Mouse (Mus musculus) gastrocnemius, postnatal 36 days (tissue): Measurements from ENCODE around the gene Sipa1l1. TPM values are rescaled to one million over a fixed set of nuclear protein-coding genes. Genes with fewer than 3 reads are reported as not detected.
"Not testable (repeated sequence)": the region's sequence is repeated elsewhere in the genome, so short reads cannot be mapped to it uniquely, and the experiment has no call there.

Source experiments
- DNase-seq, 2 experiments: peaks; one replicate each; pipeline ENCODE4 v3.0.0; 2022
- intact Hi-C: fragments of 180-260 bp; cut with DNase I; formaldehyde crosslinking; loops from one replicate; pipeline ENCODE4 v1.15.1; 2025
- total RNA-seq, 2 experiments: library from RNA; stranded (reverse); gene quantifications; 2 replicates each; pipeline ENCODE4 v1.2.3; 2021

The Sipa1l1 gene
- total RNA-seq, 2 experiments from 2014 or later, result 7.7 to 8.0 TPM

- DNase-seq, result no peak
- intact Hi-C loops, result loop anchor here (5.0 kb wide), 1 partner anchor 296 kb away; no protein-coding TSS in a partner anchor
These were observed 2.5 kb downstream of the Sipa1l1 start for GRCm38 (mm10) chr12:82171591-82171990.

- intact Hi-C loops, result loop anchor here (5.0 kb wide), 1 partner anchor 294 kb away; no protein-coding TSS in a partner anchor
- no peak for DNase-seq
These were observed 4.5 kb downstream of the Sipa1l1 start for GRCm38 (mm10) chr12:82173623-82174022.

GRCm38 (mm10) chr12:82175709-82176108, 6.6 kb downstream of the Sipa1l1 start:
- no peak for DNase-seq
- intact Hi-C loops, result no loop called here

DNA sequence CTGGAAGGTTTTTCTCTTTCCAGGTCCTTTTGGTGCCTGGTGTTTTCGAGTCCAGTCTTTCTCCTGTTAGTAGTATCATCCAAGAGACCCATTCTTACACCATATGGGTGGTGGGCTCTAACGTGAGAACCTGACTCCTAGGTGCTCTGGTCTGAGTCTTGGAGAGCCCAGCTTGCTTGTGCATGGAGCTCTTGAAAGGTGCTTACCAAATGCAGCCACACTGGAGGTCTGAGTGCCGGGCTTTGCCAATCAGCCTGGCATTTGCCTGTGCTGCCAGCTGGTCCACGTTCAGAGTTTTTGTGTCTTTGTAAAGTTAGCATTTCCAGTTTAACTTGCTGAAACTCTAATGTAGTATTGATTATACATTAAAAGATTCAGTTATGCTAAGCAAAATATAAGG, 9.5 kb downstream of the Sipa1l1 start:
- no peak for DNase-seq
- intact Hi-C loops, result no loop called here

DNA sequence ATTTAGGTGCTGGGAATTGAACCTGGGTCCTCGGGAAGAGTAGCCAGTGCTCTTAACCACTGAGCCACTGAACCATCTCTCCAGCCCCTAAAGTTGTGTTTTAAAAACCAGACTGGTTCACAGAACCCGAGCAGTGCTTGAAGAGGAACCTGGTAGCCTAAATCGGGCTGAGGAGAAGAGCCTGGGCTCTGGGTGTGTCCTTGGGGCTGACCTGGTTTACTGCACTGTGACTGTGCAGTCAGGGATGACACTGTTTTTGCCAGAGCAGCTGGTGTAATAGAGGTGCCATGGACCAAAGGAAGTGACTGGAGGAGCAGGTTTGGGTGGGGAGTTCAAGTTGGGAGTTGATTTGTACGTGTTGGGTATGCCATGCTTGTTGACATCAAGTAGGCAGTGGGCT, 10.5 kb downstream of the Sipa1l1 start:
- intact Hi-C loops, result no loop called here
- no peak for DNase-seq

GRCm38 (mm10) chr12:82186156-82186555, 17.0 kb downstream of the Sipa1l1 start:
- intact Hi-C loops, result not testable (repeated sequence)

GRCm38 (mm10) chr12:82186740-82187139, 17.6 kb downstream of the Sipa1l1 start:
- intact Hi-C loops, result no loop called here
- no peak for DNase-seq

More at GRCm38 (mm10) chr12:82186156-82186555, 17.0 kb downstream of the Sipa1l1 start:
- DNase-seq, result not testable (repeated sequence)

- DNase-seq, result no peak
- intact Hi-C loops, result no loop called here
These were observed 18.2 kb downstream of the Sipa1l1 start for GRCm38 (mm10) chr12:82187178-82187839.

DNA sequence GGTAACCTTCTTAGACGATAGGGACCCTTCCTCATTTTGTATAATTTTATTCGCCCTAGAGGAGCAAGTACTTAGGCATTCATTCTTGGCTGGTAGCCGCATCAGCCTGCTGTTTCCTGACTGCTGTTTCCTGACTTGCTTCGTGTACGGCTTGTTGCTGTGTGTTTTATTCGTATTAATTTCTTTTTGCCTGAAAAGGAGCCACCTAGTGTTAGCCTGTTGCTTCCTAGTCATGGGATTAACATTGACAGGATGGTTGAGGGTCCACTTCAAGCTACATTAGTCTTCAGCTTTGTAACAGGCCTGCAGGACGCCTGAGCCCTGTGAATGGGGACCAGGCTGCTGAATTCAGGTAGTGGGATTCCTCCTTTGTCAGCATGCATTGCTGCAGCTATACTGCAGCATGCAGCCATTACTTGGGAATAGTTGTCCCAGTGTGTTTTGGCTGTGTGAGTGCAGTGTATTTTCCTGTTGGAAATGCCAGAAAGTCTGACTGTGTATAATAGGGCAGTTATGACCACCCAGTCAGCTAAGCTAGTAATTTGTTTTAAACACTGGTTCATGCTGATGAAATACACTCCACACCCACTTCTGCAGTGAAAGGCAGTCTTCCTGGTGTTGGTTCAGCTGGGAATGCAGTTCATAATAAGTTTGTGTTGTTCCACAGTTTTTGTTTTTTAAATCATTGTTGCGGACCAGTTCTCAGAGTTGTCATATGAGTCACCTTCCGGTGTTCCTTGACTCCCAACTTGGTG, 19.4 kb downstream of the Sipa1l1 start:
- intact Hi-C loops, result no loop called here
- DNase-seq, result no peak

GRCm38 (mm10) chr12:82189076-82189675, 20.1 kb downstream of the Sipa1l1 start:
- DNase-seq, result no peak
- intact Hi-C loops, result no loop called here

DNA sequence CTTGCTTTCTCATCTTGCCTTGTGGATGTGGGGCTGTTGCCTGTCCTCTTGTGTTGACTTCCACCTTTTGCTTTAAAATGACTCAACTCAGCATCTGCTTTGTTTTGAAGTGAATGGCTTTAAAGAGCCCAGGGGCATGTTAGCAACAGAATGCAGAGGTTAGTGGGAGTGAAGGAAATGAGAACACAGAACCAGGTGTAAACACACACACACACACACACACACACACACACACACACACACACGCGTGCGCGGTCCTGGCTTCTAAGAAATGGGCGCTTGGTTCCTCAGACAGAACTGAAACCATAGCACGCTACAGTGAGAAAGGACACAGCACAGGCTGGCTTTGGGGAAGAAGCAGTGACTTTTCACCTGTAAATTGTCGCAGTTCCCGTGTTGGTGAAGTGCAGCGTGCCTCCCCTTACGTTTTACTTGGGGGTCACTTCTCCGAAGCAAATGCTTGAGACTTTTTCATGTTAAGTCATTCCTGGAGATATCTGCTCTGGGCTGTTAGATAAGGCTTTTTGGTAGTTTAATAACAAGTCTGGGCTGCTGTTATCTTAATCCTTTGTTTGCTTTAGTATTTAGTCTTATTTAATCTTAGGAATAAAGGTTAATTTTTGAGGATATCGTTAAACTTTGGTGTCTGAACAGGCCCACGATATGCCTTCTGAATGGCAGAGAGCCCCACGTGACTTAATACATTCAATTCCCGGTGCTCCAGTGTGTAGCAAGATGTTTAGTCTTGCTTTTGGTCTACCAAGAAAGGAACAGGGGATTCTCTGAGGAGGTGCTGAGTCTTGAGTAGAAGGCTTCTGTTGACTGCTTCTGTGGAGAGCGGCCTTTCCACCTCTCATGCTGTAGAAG, 20.8 kb downstream of the Sipa1l1 start:
- no peak for DNase-seq
- intact Hi-C loops, result no loop called here

- DNase-seq, result no peak
- intact Hi-C loops, result no loop called here
These were observed 21.5 kb downstream of the Sipa1l1 start for GRCm38 (mm10) chr12:82190582-82190965.

- intact Hi-C loops, result no loop called here
- DNase-seq, result no peak
These were observed 22.6 kb downstream of the Sipa1l1 start for GRCm38 (mm10) chr12:82191686-82192085.

- intact Hi-C loops, result no loop called here
- no peak for DNase-seq
These were observed 23.5 kb downstream of the Sipa1l1 start for GRCm38 (mm10) chr12:82192641-82193054.

GRCm38 (mm10) chr12:82193476-82193875, 24.4 kb downstream of the Sipa1l1 start:
- no peak for DNase-seq
- intact Hi-C loops, result no loop called here

- intact Hi-C loops, result no loop called here
- DNase-seq, result no peak
These were observed 25.8 kb downstream of the Sipa1l1 start for GRCm38 (mm10) chr12:82194919-82195318.

DNA sequence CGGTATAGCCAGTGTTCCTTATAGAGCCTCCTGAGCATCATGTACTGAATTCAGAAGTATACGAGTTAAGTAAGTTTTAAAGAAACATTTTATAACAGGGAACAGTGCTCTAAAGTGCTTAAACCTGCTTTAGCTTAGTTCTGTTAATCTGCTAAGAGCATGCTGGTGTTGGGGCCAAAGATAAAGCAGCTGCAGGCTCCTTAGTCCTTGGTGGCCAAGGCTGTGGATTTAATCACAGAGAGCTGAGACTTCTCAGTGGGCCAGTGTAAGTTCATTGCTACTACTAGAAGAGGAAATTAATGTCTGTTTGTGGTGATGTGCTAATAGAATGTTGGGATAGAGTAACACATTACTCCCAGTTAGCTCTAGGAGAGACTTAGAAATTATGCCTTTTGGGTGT, 27.1 kb downstream of the Sipa1l1 start:
- DNase-seq, result no peak
- intact Hi-C loops, result no loop called here

DNA sequence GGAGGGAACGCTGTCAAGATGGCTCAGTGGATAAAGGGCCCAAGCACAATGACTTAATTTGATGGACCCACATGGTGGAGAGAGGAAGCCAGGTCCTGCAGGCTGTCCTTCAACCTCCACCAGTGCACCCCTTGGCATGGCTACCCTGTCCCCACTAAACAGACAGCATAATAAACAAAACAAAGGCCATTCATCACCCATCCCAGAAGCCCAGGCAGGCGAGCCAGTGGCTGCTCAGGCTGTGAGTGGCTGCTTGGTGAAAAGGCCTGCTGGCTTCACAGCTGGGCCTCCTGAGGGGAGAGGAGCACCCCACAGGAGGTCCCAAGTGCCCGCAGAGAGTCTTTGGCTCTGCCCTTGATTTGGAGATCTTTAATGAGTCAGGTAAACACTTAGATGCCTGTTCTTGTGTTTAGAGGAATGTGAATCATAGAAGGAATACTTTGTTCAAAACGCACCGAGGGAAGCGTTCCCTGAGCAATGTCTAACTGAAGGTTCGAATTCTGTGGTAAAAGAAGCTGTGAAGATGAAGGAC, 27.6 kb downstream of the Sipa1l1 start:
- intact Hi-C loops, result no loop called here
- no peak for DNase-seq

DNA sequence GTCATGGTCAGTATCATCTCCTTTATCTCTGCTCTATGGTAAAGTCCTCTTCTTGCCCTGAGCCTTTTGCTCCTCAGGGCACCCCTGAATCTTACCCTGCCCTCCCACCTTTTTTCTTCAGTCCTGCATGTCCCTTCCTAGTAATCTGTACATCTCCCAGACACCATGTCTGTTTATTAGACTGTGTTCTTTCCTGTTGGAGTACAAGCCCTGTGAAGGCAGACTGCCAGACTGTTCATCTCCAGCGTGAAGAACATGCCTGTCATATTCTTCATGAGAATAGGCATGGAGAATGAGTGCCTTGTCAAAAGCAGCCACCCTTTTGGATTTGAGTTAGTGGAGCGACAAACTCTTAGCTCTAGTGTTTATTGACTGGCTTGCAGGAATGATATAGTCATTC, 28.1 kb downstream of the Sipa1l1 start:
- intact Hi-C loops, result no loop called here
- DNase-seq, result no peak

DNA sequence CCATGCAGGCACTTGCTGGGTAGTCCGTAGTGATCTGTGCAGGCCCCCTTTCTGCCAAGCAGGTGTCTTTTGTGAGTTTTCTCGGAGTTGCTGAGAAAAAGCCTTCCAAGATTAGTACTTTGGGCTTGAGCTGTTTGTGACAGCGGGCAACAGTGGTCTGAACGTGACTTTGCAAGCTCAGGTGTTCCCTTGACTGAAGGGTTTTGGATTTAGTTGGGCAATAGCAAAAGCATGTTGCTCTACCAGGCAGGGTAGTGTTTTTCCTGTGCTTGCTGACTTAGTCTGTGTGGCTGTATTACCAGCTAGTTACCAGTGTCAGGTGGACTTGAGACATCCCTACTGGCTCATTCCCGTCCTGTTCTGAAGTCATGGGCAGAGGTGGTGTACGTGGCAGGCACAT, 30.2 kb downstream of the Sipa1l1 start:
- intact Hi-C loops, result no loop called here
- DNase-seq, result no peak
